Mouse (Mus musculus): ENCODE measurements around the gene Dbh.

- TF ChIP-seq CTCF (IDR thresholded peaks at IDR 0.05 in 2 of 3, conservative IDR thresholded peaks at IDR 0.05 in 1 of 3; ENCODE audit: control insufficient read depth in 1 of 3, insufficient read depth in 1 of 3, low read depth in 2 of 3, low read length in 3 of 3, poor library complexity in 1 of 3, severe bottlenecking in 1 of 3) (no peak), CHD2 (IDR thresholded peaks at IDR 0.05; ENCODE audit: low read length) (no peak), MAFK (IDR thresholded peaks at IDR 0.05; ENCODE audit: borderline replicate concordance, low read depth, low read length) (no peak), POLR2A (IDR thresholded peaks at IDR 0.05; ENCODE audit: control insufficient read depth in 1 of 2, insufficient read depth in 1 of 2, low read depth in 1 of 2, low read length in 2 of 2, poor library complexity in 1 of 2) (no peak), EP300 (IDR thresholded peaks at IDR 0.05; ENCODE audit: low read depth in 1 of 2, low read length in 2 of 2) (no peak), ZNF384 (IDR thresholded peaks at IDR 0.05; ENCODE audit: low read depth, low read length) (no peak), TCF12 (IDR thresholded peaks at IDR 0.05; ENCODE audit: low read depth, low read length) (no peak), POLR2AphosphoS5 (IDR thresholded peaks at IDR 0.05; ENCODE audit: borderline replicate concordance, low read depth, low read length) (no peak), ZC3H11A (IDR thresholded peaks at IDR 0.05; ENCODE audit: low read depth, low read length) (no peak), ELF1 (IDR thresholded peaks at IDR 0.05; ENCODE audit: low read depth, low read length) (no peak), HCFC1 (IDR thresholded peaks at IDR 0.05; ENCODE audit: low read depth, low read length) (no peak), SIN3A (IDR thresholded peaks at IDR 0.05; ENCODE audit: low read length) (no peak), TAL1 (IDR thresholded peaks at IDR 0.05; ENCODE audit: low read length) (no peak), GABPA (IDR thresholded peaks at IDR 0.05; ENCODE audit: low read depth, low read length) (no peak)
Measured at GRCm38 (mm10) chr2:27211966-27212893, 47.2 kb downstream of the Dbh start.

Measured in MEL (cell line).